Mouse (Mus musculus) midbrain, embryonic 15.5 days (tissue): ENCODE measurements around the gene Commd7. TPM values are rescaled to one million over a fixed set of nuclear protein-coding genes. Genes with fewer than 3 reads are reported as not detected.

Source experiments
- polyA plus RNA-seq: library from polyadenylated mRNA; unstranded; fragments of >200 nt; fragmentation: Nextera tagmentation; extraction: Ambion mirVana; gene quantifications from 2 replicates; pipeline ENCODE4 v1.2.1, GENCODE M21; 2015

Commd7 gene
- polyA plus RNA-seq, 1 experiment from 2014 or later, result 98.5 TPM

Other genes starting within 250 kb of the Commd7 start
- gene 4930404H24Rik, start 140.0 kb downstream of the Commd7 start, polyA plus RNA-seq, result not detected in 2 replicates
- gene Nol4l, start 102.8 kb downstream of the Commd7 start, polyA plus RNA-seq, result 50.8 and 54.6 TPM in 2 replicates
- gene Dnmt3b, start 16.7 kb upstream of the Commd7 start, polyA plus RNA-seq, result 4.3 and 4.4 TPM in 2 replicates
- gene Dnmt3c, start 63.9 kb upstream of the Commd7 start, polyA plus RNA-seq, result 0.13 TPM in 1 of 2 replicates, not detected in the other
- gene Mapre1, start 108.5 kb upstream of the Commd7 start, polyA plus RNA-seq, result 333 and 370 TPM in 2 replicates
- gene Efcab8, start 147.2 kb upstream of the Commd7 start, polyA plus RNA-seq, result 0.04 TPM in 2 replicates
- not detected in 2 replicates for gene Sun5, start 238.3 kb upstream of the Commd7 start, polyA plus RNA-seq
- not detected in 2 replicates for gene Bpifb2, start 242.3 kb upstream of the Commd7 start, polyA plus RNA-seq